Mouse (Mus musculus) embryonic facial prominence, embryonic 11.5 days (tissue): ENCODE measurements at regions not wholly inside any gene's neighbourhood (a gene's known extent, or its start where the extent isn't known, plus 50 kb on each side); places are given as distances from the start of the nearest gene placed in this dataset.

Experiments
- ATAC-seq: fragments of 200-750 bp; cut with Nextera tagmentation; replicated peaks from 2 replicates; pipeline ENCODE4 v1.8.0; 2017; ENCODE audit warnings: low read depth; ENCODE audit not compliant: insufficient number of reproducible peaks, low FRiP score, low TSS enrichment
- DNase-seq: peaks from one replicate; pipeline ENCODE4 v3.0.0-alpha.2; 2015; ENCODE audit warnings: low spot score
- H3K27ac ChIP-seq: fragments of 300-500 bp; sonication (generic); replicated peaks from 2 replicates; pipeline ENCODE4 v1.5.1; 2014; ENCODE audit warnings: mild to moderate bottlenecking, low read depth, low read length, control low read depth
- H3K27me3 ChIP-seq: fragments of 300-500 bp; sonication (generic); 2 replicates; pipeline ENCODE4 v1.6.1; 2014; ENCODE audit warnings: mild to moderate bottlenecking, low read length, moderate library complexity, mixed read lengths; ENCODE audit not compliant: control insufficient read depth, insufficient read depth
- H3K36me3 ChIP-seq: fragments of 300-500 bp; sonication (generic); replicated peaks from 2 replicates; pipeline ENCODE4 v1.6.1; 2014; ENCODE audit warnings: low read depth, mild to moderate bottlenecking, low read length, moderate library complexity, mixed read lengths; ENCODE audit not compliant: control insufficient read depth, insufficient read depth
- H3K4me1 ChIP-seq: fragments of 300-500 bp; sonication (generic); 2 replicates; pipeline ENCODE4 v1.6.1; 2014; ENCODE audit warnings: low read length, mixed read lengths; ENCODE audit not compliant: control insufficient read depth, insufficient read depth
- H3K4me2 ChIP-seq: fragments of 300-500 bp; sonication (generic); 2 replicates; pipeline ENCODE4 v1.6.1; 2014; ENCODE audit warnings: low read depth, mild to moderate bottlenecking, control low read depth, low read length, moderate library complexity
- H3K4me3 ChIP-seq: fragments of 300-500 bp; sonication (generic); 2 replicates; pipeline ENCODE4 v1.5.1; 2014; ENCODE audit warnings: low read depth, low read length, control low read depth
- H3K9ac ChIP-seq: fragments of 300-500 bp; sonication (generic); replicated peaks from 2 replicates; pipeline ENCODE4 v1.6.1; 2014; ENCODE audit warnings: mild to moderate bottlenecking, control low read depth, low read length
- H3K9me3 ChIP-seq: fragments of 300-500 bp; sonication (generic); replicated peaks from 2 replicates; pipeline ENCODE4 v1.6.1; 2016; ENCODE audit warnings: mild to moderate bottlenecking, low read length, inconsistent platforms, mixed read lengths; ENCODE audit not compliant: control insufficient read depth
- WGBS: fragments of 180-500 bp; shearing (Covaris S2); extraction: QIAGEN DNeasy Blood & Tissue Kit; methylation state at CpG from one replicate; pipeline ENCODE4 v1.1.7; 2014; 5-methylcytosine and 5-hydroxymethylcytosine counted together

GRCm38 (mm10) chr3:129103786-129104440 is 95.8 kb upstream of the Pitx2 start:
- Histone ChIP-seq H3K27me3 (no peaks in the 10 kb centered on the region), H3K4me3 (no peak overlapping the region), H3K36me3 (no peaks in the 10 kb centered on the region), H3K27ac (no peak overlapping the region), H3K9ac (no peak overlapping the region), H3K9me3 (no peaks in the 10 kb centered on the region), H3K4me2 (no peak overlapping the region), H3K4me1 (no peaks in the 10 kb centered on the region)
- WGBS, result 80% methylated on average over 12 of the region's 12 CpGs
- DNase-seq (no peak), ATAC-seq (no peak)

- no peak overlapping the region for H3K27ac ChIP-seq
- H3K4me1 ChIP-seq, result no peaks in the 10 kb centered on the region
- no peaks in the 10 kb centered on the region for H3K27me3 ChIP-seq
- no peaks in the 10 kb centered on the region for H3K36me3 ChIP-seq
- 86% methylated on average over 9 of the region's 9 CpGs for WGBS
- no peaks in the 10 kb centered on the region for H3K9me3 ChIP-seq
- H3K9ac ChIP-seq, result no peak overlapping the region
- DNase-seq, result no peak
- H3K4me3 ChIP-seq, result no peak overlapping the region
- H3K4me2 ChIP-seq, result no peak overlapping the region
- no peak for ATAC-seq
These were observed 94.9 kb upstream of the Pitx2 start for GRCm38 (mm10) chr3:129104811-129105210.

GRCm38 (mm10) chr3:129106174-129106573 is 93.5 kb upstream of the Pitx2 start:
- ATAC-seq (no peak), DNase-seq (no peak)
- Histone ChIP-seq H3K9me3 (no peaks in the 10 kb centered on the region), H3K27me3 (no peaks in the 10 kb centered on the region), H3K27ac (no peak overlapping the region), H3K36me3 (no peaks in the 10 kb centered on the region), H3K4me2 (no peak overlapping the region), H3K4me1 (no peaks in the 10 kb centered on the region), H3K4me3 (no peak overlapping the region), H3K9ac (no peak overlapping the region)
- 90% methylated on average over 2 of the region's 2 CpGs for WGBS

GRCm38 (mm10) chr3:129130521-129130920 is 69.2 kb upstream of the Pitx2 start:
- no peaks in the 10 kb centered on the region for H3K4me1 ChIP-seq
- no peak overlapping the region for H3K9ac ChIP-seq
- DNase-seq, result no peak
- H3K4me2 ChIP-seq, result no peak overlapping the region
- 82% methylated on average over 2 of the region's 2 CpGs for WGBS
- no peak overlapping the region for H3K4me3 ChIP-seq
- no peak for ATAC-seq
- no peaks in the 10 kb centered on the region for H3K27me3 ChIP-seq
- no peaks in the 10 kb centered on the region for H3K9me3 ChIP-seq
- no peaks in the 10 kb centered on the region for H3K36me3 ChIP-seq
- H3K27ac ChIP-seq, result no peak overlapping the region

GRCm38 (mm10) chr3:129131140-129131539 is 68.5 kb upstream of the Pitx2 start:
- H3K27me3 ChIP-seq, result no peaks in the 10 kb centered on the region
- H3K27ac ChIP-seq, result no peak overlapping the region
- 41% methylated on average over 8 of the region's 8 CpGs for WGBS
- H3K36me3 ChIP-seq, result no peaks in the 10 kb centered on the region
- no peak overlapping the region for H3K4me2 ChIP-seq
- H3K9ac ChIP-seq, result no peak overlapping the region
- no peaks in the 10 kb centered on the region for H3K4me1 ChIP-seq
- no peak overlapping the region for H3K4me3 ChIP-seq
- DNase-seq (peak; percentile 7), ATAC-seq (no peak)
- H3K9me3 ChIP-seq, result no peaks in the 10 kb centered on the region

GRCm38 (mm10) chr3:129131877-129132433 is 67.7 kb upstream of the Pitx2 start:
- no peak overlapping the region for H3K27ac ChIP-seq

More at GRCm38 (mm10) chr3:129131877-129132433, 67.7 kb upstream of the Pitx2 start:
- H3K9ac ChIP-seq, result no peak overlapping the region
- 58% methylated on average over 6 of the region's 6 CpGs for WGBS
- H3K4me2 ChIP-seq, result no peak overlapping the region
- no peak overlapping the region for H3K4me3 ChIP-seq
- no peak for ATAC-seq
- no peaks in the 10 kb centered on the region for H3K4me1 ChIP-seq
- no peaks in the 10 kb centered on the region for H3K9me3 ChIP-seq
- H3K27me3 ChIP-seq, result no peaks in the 10 kb centered on the region
- no peaks in the 10 kb centered on the region for H3K36me3 ChIP-seq
- DNase-seq, result no peak
